Mouse (Mus musculus): ENCODE results near the gene Hoxc8.

The Hoxc8 gene

GRCm38 (mm10) chr15:102965003-102965891, 25.2 kb upstream of the Hoxc8 start:
- DNase-seq (ENCODE audit: low read depth, low spot score): no peak

GRCm38 (mm10) chr15:102965892-102966775, 24.3 kb upstream of the Hoxc8 start:
- no peak for DNase-seq (ENCODE audit: low read depth, low spot score)

- DNase-seq (ENCODE audit: low read depth, low spot score): no peak
Measured at GRCm38 (mm10) chr15:102966776-102967311, 23.6 kb upstream of the Hoxc8 start, which contains the start of gene Hoxc10. Hoxc10 (plus strand) TSS chr15:102966796.

- no peak for DNase-seq (ENCODE audit: low read depth, low spot score)
Measured at GRCm38 (mm10) chr15:102967312-102967510, 23.2 kb upstream of the Hoxc8 start, which contains the start of gene Hoxc5. Hoxc5 (plus strand) TSS chr15:102967443.

GRCm38 (mm10) chr15:102967511-102968397, 22.7 kb upstream of the Hoxc8 start:
- no peak for DNase-seq (ENCODE audit: low read depth, low spot score)

- no peak for DNase-seq (ENCODE audit: low read depth, low spot score)
Measured at GRCm38 (mm10) chr15:102969296-102969695, 21.1 kb upstream of the Hoxc8 start.

GRCm38 (mm10) chr15:102970740-102971139, 19.7 kb upstream of the Hoxc8 start:
- no peak for DNase-seq (ENCODE audit: low read depth, low spot score)

GRCm38 (mm10) chr15:102972254-102972653, 18.2 kb upstream of the Hoxc8 start:
- no peak for DNase-seq (ENCODE audit: low read depth, low spot score)

GRCm38 (mm10) chr15:102972753-102973152, 17.7 kb upstream of the Hoxc8 start:
- no peak for DNase-seq (ENCODE audit: low read depth, low spot score)

GRCm38 (mm10) chr15:102975034-102975433, 15.4 kb upstream of the Hoxc8 start:
- no peak for DNase-seq (ENCODE audit: low read depth, low spot score)

GRCm38 (mm10) chr15:102975688-102976111, 14.7 kb upstream of the Hoxc8 start:
- DNase-seq (ENCODE audit: low read depth, low spot score): no peak

- no peak for DNase-seq (ENCODE audit: low read depth, low spot score)
Measured at GRCm38 (mm10) chr15:102976171-102976570, 14.2 kb upstream of the Hoxc8 start, which contains the start of gene Hoxc9. Hoxc9 (plus strand) TSS chr15:102976439.

- DNase-seq (ENCODE audit: low read depth, low spot score): no peak
Measured at GRCm38 (mm10) chr15:102976631-102977422, 13.6 kb upstream of the Hoxc8 start.

GRCm38 (mm10) chr15:102977423-102977974, 12.9 kb upstream of the Hoxc8 start:
- no peak for DNase-seq (ENCODE audit: low read depth, low spot score)

- no peak for DNase-seq (ENCODE audit: low read depth, low spot score)
Measured at GRCm38 (mm10) chr15:102978615-102979515, 11.5 kb upstream of the Hoxc8 start.

GRCm38 (mm10) chr15:102979936-102980335, 10.5 kb upstream of the Hoxc8 start:
- DNase-seq (ENCODE audit: low read depth, low spot score): no peak

- no peak for DNase-seq (ENCODE audit: low read depth, low spot score)
Measured at GRCm38 (mm10) chr15:102980352-102980751, 10.1 kb upstream of the Hoxc8 start.

GRCm38 (mm10) chr15:102980912-102981311, 9.5 kb upstream of the Hoxc8 start:
- no peak for DNase-seq (ENCODE audit: low read depth, low spot score)
